Mouse (Mus musculus) olfactory bulb, adult 2 months (tissue): ENCODE data around the gene Pramef12.

Experiments used
- CTCF ChIP-seq: fragments of 200-500 bp; IDR thresholded peaks from 2 replicates; pipeline ENCODE4 v1.5.1; 2012; ENCODE audit warnings: low read depth, mild to moderate bottlenecking, low read length, moderate library complexity; ENCODE audit not compliant: insufficient read depth
- POLR2A ChIP-seq: fragments of 200-500 bp; IDR thresholded peaks from 2 replicates; pipeline ENCODE4 v1.6.1; 2012; ENCODE audit warnings: mild to moderate bottlenecking, low read depth, low read length, moderate library complexity; ENCODE audit not compliant: insufficient read depth

DNA sequence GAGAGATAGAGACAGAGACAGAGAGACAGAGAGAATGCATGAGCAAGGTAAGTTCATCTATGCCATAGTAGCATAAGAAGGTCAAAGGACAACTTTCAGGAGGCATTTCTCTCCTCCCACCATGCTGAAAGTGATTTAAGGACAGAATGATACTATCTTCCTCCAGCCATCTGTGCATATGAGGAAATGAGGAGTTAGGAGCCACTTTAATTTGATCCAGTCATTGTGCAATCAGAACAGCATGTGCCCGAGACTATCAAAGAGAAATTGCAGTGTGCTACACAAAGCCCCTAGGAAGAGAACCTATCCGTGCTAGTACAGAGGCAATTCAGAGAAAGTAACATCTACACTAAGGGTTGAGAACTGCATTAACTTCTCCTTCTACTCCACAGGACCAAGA lies 40.3 kb upstream of the Pramef12 start:
- TF ChIP-seq POLR2A: no peak
- TF ChIP-seq CTCF: no peak
